Mouse (Mus musculus) kidney, adult 11 months (tissue): ENCODE results near the gene Kdm4a.

Experiments used
- DNase-seq: peaks from one replicate; pipeline ENCODE4 v3.0.0; 2022

The Kdm4a gene

DNA sequence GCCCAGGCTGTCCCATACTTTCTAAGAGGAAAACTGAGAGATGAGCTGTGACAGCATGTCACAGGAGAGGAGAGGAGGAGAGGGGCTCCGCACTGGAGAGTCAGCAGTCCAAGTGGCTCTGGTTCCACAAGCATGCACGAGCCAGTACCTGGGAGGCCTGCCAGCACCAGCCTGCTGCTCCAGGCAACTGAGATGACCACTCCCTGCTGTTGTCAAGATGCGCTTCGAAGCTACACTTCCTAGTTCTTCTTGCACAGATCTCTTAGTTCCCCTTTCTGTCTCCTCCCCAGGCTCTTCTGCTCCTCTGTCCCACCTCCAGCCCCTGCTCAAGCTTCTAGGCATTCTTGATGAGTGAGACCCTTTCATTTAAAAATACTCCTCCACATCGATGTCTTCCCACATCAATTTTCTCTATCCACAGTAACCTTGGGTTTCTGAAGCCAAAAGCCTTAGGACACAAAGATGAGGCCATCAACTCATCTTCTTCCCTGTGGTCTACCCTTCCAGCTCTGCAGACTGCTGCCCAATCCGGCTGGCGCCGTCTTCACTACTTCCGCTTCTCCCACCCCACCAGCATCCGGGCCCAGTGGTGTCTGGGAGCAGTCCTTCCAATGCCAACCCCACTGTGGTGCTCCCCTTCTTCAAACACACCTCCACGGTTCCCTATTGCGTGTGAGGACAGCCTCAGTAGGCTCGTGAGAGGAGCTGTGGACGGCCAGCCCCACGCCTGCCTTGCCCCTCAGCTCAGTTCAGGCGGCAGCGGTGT, 27.6 kb downstream of the Kdm4a start:
- no peak for DNase-seq

DNA sequence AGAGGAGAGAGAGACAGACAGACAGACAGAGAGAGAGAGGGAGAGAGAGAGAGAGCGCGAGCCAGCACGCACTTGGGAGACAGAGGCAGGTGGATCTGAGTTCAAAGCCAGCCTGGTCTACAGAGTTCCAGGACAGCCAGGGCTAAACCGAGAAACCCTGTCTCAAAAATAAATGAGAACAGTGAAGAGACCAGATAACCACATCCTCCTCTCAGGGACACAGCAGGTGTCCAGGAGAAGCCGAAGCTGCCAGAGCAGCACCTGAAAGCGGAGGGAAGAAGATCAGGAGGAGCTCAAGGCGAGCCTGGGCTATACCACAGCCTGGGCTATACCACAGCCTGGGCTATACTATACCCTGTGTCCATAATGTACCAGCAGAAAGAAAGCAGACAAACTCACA, 29.0 kb downstream of the Kdm4a start:
- DNase-seq = no peak

DNA sequence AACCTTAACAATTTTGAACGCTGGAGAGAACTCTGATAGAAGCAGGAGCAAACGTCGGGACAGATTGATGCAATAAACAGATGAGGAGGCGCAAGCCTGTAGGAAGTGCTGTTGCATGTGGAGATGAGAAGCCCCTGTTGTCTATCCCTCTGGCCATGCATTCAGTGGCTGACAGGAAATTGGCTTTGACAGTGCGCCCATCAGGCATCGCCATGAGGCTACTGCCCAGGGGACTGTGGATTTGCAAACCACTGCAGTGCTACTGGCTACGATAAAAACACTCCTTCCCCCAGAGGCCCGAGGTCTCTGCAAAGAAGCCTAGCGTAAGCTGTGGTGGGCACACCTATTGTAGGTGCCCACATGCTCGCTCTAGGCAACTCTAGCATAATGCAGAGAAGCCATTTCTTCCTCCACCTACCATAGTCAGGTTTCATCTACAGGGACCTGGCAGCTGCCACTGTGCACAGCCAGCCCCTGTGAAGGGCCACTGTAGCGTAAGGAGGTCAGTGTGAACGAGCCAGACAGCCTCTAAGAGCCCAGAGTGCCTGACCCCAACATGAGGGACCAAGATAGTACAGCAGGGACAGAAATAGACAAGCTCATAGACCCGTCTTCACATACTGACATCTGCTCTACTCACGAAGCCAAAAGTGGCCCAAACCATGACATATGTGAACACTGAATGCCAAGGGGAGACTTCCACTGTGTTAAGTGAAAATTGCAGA, 29.7 kb downstream of the Kdm4a start:
- no peak for DNase-seq

DNA sequence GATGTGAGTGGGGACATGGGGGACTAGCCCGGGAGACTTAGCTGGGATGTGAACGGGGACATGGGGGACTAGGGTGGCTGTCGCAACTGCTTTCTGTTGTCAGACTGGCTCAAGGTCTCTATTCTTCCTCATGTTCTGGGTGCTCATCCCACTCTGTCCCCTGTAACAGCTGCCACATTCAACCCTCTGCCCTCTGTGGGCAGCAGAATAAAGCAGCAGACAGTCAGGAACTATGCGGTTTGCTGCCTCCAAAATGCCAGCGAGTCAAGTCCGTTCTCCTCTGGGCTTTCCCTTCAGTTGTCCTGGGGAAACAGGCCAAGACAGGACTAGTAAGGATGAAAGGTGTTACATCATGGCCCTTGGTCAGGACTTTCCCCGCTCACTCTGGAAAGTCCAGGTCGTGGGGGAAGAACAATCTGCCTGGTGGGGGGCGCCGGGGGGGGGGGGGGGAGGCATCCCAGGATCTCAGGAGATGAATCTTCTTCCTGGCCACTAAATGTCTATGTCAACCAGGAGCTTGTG, 30.7 kb downstream of the Kdm4a start:
- DNase-seq = no peak

DNA sequence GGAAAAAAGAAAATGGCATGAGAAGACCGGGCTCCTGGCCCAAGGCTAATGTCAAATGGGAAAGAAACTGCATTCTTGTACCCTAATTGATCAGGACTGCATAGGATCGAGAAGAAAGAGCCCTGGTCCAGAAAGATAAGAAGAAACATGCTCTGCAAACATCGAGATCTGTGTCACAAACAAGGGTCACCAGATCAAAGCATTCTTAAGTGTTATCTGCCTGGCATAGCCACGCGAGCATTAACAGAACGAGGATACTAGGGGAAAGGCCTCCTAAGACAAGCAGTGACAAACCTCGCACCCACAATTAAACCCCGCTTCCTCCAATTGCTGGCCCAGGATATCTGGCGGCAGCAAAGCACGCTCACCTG, 31.5 kb downstream of the Kdm4a start:
- no peak for DNase-seq

DNA sequence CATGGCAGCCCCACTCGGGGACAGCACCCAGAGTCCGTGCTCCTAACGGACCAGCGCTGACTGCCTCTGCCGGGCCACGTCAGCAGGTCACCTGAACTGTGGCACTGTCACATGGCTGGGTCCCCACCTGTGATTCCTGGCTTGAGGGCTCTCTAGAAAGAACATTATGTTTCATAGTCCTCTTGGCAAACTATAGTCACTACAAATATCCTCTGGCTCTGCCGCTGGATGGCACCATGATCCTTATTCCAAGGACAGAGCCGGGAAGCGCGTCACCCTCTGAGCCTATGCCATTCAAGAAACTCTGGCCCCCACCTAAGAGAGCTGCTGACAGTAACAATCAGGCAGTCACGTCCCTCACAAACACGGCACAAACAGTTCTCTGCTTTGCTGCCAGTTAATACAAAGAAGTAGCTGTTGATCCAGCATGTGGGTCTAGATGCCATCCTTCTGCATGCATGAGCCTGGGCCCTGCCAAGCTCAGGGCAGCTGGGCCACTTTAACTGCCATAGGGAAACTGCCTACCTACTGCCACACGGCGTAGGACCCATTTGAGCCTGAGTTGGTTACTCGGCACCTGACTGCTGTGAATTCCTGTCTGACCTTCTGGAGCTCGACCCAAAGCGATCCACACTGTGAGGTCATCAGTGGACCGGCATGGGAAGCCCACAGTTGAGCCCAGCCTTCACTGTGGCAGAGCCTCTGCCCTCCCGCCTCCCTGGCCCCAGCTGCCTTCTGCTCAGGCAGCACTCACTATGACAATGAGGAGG, 32.1 kb downstream of the Kdm4a start:
- DNase-seq = peak; percentile 14

DNA sequence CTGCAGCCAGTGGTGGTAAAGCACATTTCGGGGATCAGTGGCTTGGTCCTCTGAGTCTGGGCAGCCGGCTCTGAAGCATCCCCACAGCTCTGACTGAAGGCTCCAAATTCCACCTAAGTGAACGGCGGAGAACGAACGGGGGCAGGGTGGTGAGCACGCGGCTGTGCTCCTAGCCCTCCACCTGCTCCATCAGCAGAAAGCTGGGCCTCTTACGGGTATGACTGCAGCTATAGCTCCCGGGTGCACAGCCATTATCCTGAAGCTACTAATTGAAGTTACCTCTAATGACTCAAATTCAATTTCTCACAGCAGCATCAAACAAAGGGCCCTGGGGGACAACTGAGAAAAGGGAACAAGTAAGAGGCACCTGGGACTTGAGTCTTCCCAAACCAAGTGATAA, 32.8 kb downstream of the Kdm4a start:
- no peak for DNase-seq

DNA sequence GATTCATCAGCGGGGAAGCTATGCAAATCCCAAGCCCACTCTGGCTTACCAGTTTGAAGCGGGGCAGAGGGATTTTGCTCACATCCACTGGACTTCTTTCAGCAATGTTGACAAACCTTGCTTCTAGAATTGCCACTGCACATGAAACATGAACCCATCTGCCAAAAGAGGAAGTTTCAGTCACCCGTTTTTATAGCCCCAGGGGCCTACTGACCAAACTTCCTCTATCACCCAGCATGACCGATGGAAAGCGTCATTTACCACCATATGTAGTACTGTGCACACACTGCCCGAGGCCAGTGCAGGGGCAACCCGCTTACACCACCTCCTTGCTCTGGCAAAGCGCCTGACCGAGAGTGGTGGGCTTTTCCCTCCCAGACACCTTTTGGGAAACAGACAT, 35.5 kb downstream of the Kdm4a start:
- peak; percentile 17 for DNase-seq

DNA sequence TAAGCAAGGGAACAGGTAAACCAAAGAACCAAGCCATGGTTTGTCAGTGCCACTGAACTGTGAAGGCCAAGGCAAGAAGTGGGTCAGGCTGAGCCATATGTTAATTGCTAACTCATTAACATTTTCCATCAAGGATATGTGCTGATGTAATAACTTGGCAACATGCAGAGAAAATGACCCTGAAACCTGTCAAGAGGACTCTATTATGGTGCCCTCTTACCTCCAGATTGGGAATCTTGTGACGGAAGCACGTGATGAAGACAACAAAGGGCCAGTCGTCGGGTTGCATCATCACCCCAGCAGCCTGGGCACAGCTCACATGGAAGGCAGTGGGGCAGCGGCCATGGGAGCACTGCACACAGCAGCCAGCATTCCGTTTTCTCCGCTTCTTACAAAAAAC, 36.2 kb downstream of the Kdm4a start:
- peak; percentile 89 for DNase-seq

DNA sequence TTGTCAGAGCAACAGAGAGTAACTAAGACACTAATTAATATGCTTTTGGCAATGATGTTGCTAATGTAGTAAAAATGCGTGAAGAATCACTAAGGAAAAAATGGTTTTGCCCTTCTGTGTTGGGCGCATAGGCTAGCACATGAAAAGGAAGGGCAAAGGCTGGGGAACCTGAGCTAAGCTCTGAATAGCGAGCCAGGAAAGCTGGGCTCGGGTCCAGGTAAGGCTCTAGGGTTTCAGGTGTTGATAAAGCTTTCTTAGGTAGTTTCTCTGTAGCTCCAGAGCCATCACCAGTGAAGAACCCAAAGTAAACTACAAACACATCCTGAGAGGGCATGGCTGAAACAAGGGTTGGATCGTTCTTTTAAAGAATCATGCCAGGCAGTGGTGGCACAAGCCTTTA, 38.3 kb downstream of the Kdm4a start:
- no peak for DNase-seq

DNA sequence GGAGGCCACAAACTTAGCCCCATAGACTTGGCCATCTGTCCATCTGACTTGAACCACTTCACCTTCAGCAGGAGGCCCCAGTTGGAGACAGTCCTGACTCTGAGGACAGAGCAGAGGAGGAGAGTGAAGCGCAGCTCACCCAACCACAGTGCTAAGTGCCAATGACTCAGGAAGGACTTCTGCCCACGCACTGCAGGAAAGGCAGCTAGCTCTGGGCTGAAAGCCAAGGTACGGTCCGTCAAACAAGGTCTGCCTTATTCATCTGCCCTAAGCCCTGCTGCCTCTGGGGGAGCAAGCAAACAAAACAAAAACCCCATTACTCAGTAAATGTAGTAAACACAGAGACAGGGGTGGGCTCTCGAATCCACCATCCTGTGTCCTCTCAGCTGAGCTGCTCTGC, 41.0 kb downstream of the Kdm4a start:
- DNase-seq = peak; percentile 88

DNA sequence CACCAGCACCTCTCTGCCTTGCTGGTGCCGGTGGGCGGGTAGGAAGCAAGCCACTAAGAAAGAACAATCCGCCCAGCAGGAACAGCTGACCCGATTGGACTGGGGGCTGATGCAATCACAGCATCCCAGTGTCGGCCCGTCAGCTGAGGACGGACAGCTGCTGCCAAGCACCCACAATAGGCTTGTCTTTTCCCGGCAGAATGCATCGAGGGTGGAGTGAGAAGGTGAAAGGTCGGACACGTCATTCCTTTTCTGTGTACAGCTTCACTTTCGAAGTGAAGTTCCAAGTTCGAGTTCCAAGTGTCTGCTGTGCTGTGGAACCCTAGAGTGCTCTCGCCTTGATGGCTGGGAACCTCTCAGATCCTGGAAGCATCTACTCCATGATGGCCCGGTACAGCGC, 42.0 kb downstream of the Kdm4a start:
- DNase-seq = no peak

DNA sequence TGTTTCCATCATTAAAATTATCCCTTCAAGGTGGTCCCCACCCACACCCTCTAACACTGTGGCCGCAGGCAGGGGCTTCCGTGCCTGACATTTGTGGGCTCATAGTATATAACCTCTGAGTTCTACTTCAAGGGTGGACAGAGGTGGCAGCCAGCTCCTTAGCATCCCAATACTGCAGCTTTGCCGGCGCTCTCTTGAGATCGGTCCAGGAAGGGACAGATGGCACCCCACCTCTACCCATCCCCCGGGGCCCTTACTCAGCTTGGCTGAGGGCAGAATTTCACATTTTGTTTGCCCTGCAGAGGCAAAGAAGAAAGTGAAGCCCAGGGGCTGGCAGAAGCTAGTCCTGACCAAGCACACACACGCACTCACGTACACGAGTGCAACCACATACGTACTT, 42.5 kb downstream of the Kdm4a start:
- no peak for DNase-seq

DNA sequence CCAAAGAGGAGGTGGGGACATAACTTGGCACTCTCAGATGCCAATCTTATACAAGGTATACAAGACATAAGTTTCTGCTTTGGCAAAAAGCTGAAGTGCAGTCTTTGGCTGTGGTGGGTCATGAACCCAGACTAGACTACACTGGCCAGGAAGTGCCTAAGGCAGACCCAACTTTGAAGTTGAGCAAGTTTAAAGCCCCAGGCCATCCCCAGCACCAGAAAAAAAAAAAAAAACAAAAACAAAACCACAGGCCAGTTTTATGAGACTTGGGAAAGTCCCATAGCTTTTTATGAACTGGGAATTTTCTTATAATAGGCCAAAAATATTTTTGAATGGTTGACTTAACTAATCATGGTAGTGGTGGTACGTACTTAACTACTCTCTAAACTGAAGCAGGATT, 44.4 kb downstream of the Kdm4a start:
- no peak for DNase-seq

DNA sequence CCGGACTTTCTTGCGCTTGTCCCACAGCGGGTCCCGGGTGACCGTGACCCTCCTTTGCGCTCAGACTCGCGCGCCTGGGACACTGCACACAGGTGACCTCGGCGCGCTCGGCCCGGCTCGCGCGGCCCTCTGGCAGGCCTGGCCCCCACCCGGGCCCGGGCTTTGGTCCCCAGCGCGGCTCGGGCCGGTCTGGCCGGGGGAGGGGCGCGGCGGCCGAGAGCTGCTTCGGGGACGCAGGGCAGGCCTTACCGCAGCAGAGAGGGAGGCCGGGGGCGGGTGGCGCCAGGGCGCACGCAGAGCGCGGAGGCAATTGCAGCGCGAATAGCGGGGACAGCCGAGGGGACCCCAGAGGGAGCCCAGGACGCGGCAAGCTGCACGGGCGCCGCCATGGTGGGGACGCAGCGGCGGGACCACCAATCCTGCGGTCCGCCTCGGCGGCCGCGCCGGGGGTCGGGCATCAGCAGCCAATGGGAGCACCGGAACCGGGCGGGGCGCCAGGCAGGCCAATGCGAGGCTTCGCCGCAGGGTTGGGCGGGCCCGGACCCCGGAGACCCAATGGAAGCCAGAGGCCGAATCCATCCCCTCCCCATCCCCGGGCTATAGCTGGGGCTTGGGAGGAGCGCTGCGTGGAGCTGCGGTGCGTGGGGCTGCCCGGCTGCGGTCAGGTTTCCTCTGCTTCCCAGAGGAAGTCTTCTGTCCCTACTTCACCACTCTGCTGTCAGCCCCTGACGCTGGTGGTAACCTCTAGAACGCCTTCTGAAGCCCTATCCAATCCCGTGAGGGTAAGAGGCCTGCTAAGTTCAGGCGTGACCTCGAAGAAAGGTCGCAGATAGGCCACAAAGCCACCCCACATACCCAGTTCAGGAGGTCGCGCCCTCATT, 45.1 kb downstream of the Kdm4a start, which contains the start of gene St3gal3:
St3gal3 (minus strand) TSS at position 430 of the 881 bp plus-strand sequence.
- peak; percentile 96 for DNase-seq

DNA sequence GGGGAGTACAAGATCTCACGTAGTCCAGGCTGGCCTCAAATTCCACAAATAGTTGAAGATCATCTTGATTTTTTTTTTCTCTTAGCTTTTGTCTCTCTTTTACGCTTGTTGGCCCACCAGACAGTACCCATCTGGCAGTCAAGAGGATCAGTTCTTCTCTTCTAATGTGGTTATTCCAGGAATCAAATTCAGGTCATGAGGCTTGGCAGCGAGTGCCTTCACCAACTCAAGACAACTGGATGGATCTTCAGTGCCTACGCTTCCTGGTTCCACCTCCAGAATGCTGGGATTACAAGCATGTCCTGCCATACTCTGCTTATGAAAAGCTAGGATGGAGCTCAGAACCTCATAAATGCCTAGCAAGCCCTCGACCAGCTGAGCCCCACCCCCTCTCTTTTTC, 48.5 kb downstream of the Kdm4a start:
- DNase-seq = no peak

DNA sequence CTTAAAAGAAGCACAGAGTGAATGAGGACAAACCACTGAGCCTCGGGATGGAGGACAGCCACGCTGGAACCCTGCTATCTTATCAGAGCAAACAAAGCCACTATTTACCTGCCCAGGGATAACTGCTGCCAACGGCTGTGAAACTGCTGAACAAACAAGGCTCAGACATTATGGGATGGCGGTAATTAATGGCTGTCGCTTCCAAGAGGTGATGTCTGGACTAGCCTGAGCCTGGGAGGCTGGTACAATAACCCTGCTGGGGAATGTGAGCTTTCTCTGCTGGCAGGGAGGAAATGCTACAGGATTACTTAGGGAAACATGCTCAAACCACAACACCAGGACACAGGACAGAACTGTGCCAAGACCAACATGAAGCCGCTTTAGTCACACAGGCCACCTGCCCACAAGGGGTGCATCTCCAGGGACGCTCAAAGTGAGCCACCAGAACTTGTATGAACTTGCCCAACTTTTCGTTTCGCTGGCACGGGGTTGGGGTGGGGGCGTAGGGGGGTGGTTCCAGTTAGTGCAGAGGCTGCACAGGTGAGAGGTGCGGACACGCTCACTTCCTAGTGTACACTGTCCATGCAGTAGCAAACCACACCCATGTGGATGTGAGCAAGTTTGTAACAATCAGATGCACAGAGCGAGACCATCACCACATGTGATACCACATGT, 56.7 kb downstream of the Kdm4a start:
- no peak for DNase-seq

DNA sequence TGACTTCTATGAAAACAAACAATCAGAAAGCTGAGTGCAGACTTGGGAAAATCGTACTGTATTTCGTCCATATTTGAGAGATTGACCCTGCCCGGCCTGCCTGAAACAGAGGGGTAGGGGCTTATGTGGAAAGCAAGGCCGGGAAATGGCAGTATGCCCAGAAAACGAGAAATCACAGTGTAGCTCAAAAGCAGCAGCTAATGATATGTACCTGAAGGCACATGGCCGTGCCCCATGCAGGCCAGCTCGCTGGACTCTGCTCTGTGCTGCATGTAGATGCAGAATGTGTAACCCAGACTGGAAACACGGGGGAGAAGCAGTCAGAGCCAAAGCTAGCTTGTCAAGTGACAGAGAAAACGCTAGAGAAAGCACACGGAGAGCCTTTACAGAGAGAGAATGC, 57.8 kb downstream of the Kdm4a start:
- DNase-seq = peak; percentile 59

DNA sequence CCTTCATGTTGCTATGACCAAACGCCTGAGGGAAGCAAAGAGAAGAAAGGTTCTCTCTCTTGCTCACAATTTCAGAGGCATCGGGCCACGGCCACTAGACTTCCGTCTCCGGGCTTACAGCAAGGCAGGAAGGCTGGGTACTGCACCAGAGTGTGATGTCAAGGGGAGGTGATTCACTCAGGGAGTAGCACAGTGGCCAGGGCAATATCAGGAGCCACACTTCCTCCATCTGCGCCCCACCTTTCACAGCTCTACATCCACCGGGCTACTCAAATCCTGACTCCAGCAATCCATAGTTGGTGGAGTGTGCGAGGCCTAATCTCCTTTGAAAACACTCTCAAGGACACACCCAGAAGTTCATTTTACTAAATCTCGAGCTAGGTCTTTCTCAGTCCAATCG, 62.3 kb downstream of the Kdm4a start:
- DNase-seq = no peak

DNA sequence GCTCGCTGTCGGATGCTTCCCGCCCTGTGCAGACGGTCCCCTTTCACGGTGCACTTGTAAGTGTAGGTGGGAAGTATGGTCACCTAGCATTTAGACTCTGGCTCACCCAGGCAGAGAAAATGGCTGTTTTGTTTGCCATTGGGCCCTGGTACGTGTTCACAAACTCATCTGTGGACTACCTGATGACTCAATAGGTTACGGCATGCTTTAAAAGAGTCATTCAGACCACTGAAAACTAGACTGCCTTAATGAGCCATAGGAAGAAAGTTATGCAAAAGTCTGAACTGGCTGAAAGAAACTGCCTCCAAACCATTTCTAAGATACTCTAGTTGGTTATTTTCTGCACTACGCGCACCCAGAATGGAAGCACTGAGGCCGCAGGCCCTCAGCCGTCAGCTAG, 63.7 kb downstream of the Kdm4a start:
- no peak for DNase-seq

DNA sequence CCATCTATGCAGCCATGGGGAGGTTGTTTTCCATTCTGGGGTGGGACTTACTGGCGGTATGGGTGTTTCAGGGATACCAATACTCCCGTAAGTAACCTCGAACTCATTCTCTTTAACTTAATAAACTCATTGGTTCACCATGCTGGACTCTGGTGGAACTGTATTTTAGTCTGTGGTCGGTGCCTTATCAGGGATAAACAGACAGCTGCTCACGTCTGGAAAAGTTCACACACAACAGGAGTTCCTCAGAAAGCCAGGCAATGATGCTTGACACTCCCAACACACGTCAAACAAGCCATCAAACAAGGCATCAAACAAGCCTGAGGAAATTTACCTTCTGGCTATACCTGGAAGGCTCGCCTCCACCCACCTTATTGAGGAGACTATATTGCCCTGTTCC, 64.7 kb downstream of the Kdm4a start:
- DNase-seq = no peak

DNA sequence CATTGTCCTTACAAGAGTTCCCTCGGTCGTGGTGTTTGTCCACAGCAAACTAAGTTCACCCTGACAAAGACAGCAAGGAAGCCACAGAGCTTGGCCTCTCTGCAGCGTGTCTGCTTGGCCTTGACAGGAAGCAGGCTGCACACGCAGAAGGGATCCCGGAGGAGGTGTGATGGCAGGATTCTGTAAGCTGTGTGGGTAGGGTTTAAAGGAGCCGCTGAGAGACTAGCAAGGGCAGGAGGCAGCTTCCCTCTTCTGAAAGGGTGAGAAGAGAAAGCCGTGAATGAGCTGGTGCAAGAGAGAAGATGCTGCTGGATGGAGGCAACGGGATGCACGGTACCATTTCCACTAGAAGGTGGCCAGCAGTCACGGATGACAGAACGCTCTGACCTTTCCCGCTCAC, 67.2 kb downstream of the Kdm4a start:
- no peak for DNase-seq
